Mouse (Mus musculus): Measurements from ENCODE around the gene Tbc1d30.
A peak's percentile ranks its signal among the peaks of the same experiment; 100 is the strongest.

Tbc1d30 gene

GRCm38 (mm10) chr10:121351066-121351581, at the start of gene Tbc1d30:
Tbc1d30 (minus strand) TSS chr10:121351278.
- DNase-seq (ENCODE audit: low read depth): peak; percentile 60

- DNase-seq (ENCODE audit: low read depth): no peak
Observed at GRCm38 (mm10) chr10:121398599-121398998, 47.5 kb upstream of the Tbc1d30 start.

DNA sequence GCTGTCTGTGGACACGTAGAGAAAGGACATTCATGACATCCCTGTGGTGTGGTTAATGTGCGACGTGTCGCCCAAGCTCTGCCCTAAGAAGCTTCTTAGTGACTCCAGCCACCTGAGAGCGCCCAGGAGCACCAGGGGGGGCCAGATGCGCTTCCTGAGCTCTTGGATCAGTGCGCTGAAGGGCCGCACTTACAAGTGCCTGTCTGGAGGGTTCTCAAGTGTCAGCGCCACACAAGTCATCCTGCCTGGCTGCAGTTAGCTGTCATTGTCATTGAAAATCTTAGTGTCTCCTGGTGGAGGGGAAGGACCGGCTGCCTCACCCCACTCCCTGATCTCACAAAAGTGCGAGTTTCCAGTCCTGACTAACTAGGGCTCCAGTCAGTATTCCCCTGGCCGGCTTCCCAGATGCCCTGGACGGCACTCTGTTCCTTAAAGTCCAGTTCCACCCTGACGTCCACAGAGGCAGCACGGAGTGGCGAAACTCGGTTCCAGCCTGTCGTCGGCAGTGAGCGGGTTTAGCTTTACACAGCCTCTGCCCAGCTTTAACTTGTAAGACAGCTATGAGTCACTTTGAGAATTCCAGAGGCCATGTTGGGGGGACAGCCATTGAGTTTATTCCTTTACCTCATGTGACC, 44.6 kb upstream of the Tbc1d30 start:
- no peak for DNase-seq (ENCODE audit: low read depth)

GRCm38 (mm10) chr10:121394789-121395325, 43.8 kb upstream of the Tbc1d30 start:
- DNase-seq (ENCODE audit: low read depth): no peak

GRCm38 (mm10) chr10:121394270-121394669, 43.2 kb upstream of the Tbc1d30 start:
- DNase-seq (ENCODE audit: low read depth): no peak

DNA sequence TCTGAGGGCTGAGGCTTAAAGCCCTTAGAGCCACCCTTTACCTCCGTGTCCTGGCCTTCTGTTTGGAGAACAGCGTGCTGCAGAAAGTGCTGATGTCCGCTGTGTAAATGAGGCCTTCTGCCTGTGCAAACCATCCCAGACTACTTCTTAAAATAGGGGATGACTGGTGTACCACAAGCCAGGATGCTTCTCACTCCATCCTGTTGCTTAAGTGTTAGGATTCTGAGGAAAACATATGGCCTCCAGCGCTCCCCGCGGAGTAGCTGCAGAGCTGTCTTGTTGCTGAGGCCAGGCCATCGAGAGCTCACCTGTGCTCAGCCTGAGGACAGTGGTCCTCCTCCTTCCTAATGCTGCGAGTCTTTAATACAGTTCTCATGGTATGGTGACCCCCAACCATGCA, 40.8 kb upstream of the Tbc1d30 start:
- DNase-seq (ENCODE audit: low read depth): no peak

- DNase-seq (ENCODE audit: low read depth): no peak
Observed at GRCm38 (mm10) chr10:121390602-121391001, 39.5 kb upstream of the Tbc1d30 start.

GRCm38 (mm10) chr10:121386347-121386746, 35.3 kb upstream of the Tbc1d30 start:
- DNase-seq (ENCODE audit: low read depth): no peak

GRCm38 (mm10) chr10:121385695-121386094, 34.6 kb upstream of the Tbc1d30 start:
- no peak for DNase-seq (ENCODE audit: low read depth)

- no peak for DNase-seq (ENCODE audit: low read depth)
Observed at GRCm38 (mm10) chr10:121384710-121385109, 33.6 kb upstream of the Tbc1d30 start.

GRCm38 (mm10) chr10:121381280-121381679, 30.2 kb upstream of the Tbc1d30 start:
- DNase-seq (ENCODE audit: low read depth): no peak

DNA sequence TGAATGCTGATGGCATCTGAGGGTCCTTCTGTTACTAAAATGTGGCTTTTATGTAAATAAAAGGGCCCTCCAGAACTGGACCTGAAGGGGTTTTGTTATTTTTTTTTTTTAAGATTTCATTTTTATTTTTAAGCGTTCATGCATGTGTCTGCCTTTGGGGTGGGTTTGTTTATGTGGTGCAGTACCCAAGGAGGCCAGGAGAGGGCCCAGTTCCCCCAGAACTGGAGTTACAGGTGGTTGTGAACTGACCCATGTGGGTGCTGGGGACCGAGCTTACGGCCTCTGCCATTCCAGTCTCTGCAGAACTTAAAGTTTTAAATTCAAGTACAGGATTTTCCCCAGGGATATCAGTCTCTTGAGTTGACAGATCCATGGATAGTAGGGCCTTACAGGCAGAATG, 28.3 kb upstream of the Tbc1d30 start:
- no peak for DNase-seq (ENCODE audit: low read depth)

DNA sequence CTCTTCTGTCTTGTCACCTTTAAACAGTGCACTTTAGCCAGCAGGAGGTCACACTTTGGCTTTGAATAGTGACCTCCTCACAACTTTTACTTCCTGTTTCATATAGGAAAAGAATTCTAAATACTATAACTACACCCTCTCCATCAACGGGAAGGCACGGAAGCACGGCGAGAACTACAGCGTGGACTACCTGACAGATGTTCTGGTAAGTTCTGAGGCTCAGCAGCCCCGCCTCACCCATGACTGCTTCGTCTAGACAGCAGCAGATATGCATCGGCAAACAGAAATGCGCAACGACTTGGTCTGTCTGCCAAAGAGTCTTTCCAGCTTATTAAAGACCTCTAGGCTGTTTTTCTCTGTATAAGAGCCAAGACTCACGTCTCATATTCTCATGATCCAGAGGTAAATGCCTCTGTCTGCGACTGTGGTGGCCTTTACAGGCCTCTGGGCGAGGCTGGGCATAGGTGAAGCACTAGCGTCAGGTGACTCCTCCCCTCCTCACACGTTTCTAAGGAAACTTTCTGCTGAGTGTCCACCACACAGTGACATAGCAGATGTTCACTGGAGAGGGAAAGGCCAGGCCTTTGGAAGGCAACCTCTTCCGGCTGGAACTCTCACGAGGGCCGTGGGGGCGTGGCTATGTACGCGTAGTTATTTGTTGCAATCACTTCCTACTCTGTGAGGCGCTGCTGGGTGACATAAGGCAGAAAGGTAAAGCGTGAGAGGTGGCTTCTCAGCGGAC, 25.6 kb upstream of the Tbc1d30 start:
- no peak for DNase-seq (ENCODE audit: low read depth)

GRCm38 (mm10) chr10:121375649-121376493, 24.8 kb upstream of the Tbc1d30 start:
- DNase-seq (ENCODE audit: low read depth): no peak

- DNase-seq (ENCODE audit: low read depth): no peak
Observed at GRCm38 (mm10) chr10:121374693-121375620, 23.9 kb upstream of the Tbc1d30 start.

- no peak for DNase-seq (ENCODE audit: low read depth)
Observed at GRCm38 (mm10) chr10:121374013-121374412, 22.9 kb upstream of the Tbc1d30 start.

DNA sequence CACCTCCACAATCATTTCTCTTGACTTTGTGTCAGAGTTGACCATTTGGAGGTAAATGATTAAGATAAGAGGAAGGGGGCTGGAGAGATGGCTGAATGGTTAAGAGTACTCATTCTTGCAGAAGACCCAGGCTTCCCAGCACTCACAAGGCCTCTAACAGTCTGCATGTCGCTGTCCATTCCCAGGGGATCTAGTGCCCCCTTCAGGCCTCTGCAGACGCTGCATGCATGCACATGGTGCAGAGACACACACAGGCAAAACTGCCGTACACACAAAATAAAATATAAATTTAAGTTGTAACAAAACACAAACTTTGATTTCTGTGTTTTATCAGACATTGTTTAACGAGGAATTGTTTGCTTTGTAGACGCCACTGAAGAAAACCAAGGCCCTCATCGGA, 19.7 kb upstream of the Tbc1d30 start:
- DNase-seq (ENCODE audit: low read depth): peak; percentile 23

DNA sequence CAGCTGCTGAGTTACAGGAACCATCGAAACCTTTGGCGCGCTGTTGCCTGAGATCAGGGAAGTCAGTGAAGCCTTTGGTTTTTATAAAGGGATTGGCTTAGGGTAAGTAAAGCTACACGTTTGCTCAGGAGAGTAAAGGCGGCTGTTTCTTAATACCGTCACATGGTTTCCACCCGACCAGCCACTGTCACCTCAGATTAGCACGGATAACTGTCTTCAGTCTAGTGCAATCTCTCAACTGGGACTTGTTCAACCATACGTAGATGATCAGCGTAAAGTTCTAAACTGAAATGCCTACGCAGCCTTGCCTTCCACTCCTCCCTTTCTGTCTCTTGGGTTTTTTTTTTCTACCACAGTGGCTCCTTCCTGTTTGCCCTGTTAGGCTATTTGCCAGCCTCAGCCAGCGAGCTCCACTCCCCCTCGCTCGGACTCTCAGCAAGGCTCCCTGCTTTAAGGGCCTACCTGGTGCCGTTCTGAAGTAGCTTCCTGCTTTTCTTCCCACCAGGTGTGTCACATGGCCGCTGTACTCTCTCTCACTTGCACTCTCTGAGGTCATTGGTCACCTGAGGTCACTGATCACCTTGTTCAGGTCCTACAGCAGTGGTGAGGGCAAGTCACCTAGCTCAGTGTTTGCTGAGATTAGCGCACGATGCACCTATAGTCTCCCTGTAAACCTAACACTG, 17.8 kb upstream of the Tbc1d30 start:
- DNase-seq (ENCODE audit: low read depth): no peak

GRCm38 (mm10) chr10:121367780-121368179, 16.7 kb upstream of the Tbc1d30 start:
- DNase-seq (ENCODE audit: low read depth): no peak

- DNase-seq (ENCODE audit: low read depth): no peak
Observed at GRCm38 (mm10) chr10:121367271-121367670, 16.2 kb upstream of the Tbc1d30 start.

Data from induced T-regulatory cell, adult 2 months (primary cell).